21 mouse cellular contexts compared by ENCODE assay signal in genomic region chr2:120722491-120722890, GRCm38 (mm10).
A peak's percentile ranks its signal among the peaks of the same experiment; 100 is the strongest.
DNase-seq lines count a peak whose midpoint lies in the region; ATAC-seq and TF ChIP-seq lines count a peak whose summit lies in the region.
"Had no signal": no experiment of that assay in that cellular context is flagged by ENCODE, and none has a peak within 500 bp of the region (broad histone marks: within the 10 kb centered on the region; RNA-seq: fewer than 3 reads in every experiment).

No protein-coding gene starts in this region.

- H3K4me1 ChIP-seq in heart, embryonic 11.5 days (ENCODE audit: control insufficient read depth, insufficient read depth, low read length), result peaks cover 8% of the 10 kb centered on the region
- peaks cover 9% of the 10 kb centered on the region for H3K4me1 ChIP-seq in heart, adult 2 months (ENCODE audit: control insufficient read depth, insufficient read depth, low read length)
- H3K4me1 ChIP-seq in midbrain, embryonic 14.5 days (ENCODE audit: control insufficient read depth, insufficient read depth, low read length), result no peaks in the 10 kb centered on the region
- no peaks in the 10 kb centered on the region for H3K4me1 ChIP-seq in midbrain, embryonic 16.5 days (ENCODE audit: control insufficient read depth, insufficient read depth, low read length)
- peaks cover 16% of the 10 kb centered on the region for H3K4me1 ChIP-seq in heart, embryonic 15.5 days (replicated peaks)
- 0 out of 2 replicates have a peak, but pooled peaks cover 2% of the 10 kb centered on the region for H3K4me1 ChIP-seq in lung, adult 2 months (ENCODE audit: control insufficient read depth, insufficient read depth, low read length)
- no peaks in the 10 kb centered on the region for H3K4me1 ChIP-seq in forebrain, embryonic 14.5 days (ENCODE audit: control insufficient read depth, insufficient read depth, low read length)
- H3K4me1 ChIP-seq: embryonic facial prominence, embryonic 10.5 days; hindbrain, embryonic 15.5 days; kidney, embryonic 15.5 days had no signal

- no peak for TF ChIP-seq POLR2A in heart, adult 2 months (IDR thresholded peaks at IDR 0.05; ENCODE audit: insufficient read depth, low read depth, low read length)
- TF ChIP-seq POLR2A in lung, adult 2 months (IDR thresholded peaks at IDR 0.05; ENCODE audit: borderline replicate concordance, extremely low read depth, low read depth, low read length), result no peak

- H3K27me3 ChIP-seq in heart, embryonic 11.5 days (ENCODE audit: control insufficient read depth, insufficient read depth, low read length), result no peaks in the 10 kb centered on the region
- no peaks in the 10 kb centered on the region for H3K27me3 ChIP-seq in heart, adult 2 months (ENCODE audit: control insufficient read depth, insufficient read depth, low read length)
- H3K27me3 ChIP-seq in midbrain, embryonic 14.5 days (ENCODE audit: control insufficient read depth, insufficient read depth, low read length), result no peaks in the 10 kb centered on the region
- H3K27me3 ChIP-seq in midbrain, embryonic 16.5 days (ENCODE audit: control insufficient read depth, insufficient read depth, low read depth, low read length), result no peaks in the 10 kb centered on the region
- no peaks in the 10 kb centered on the region for H3K27me3 ChIP-seq in heart, embryonic 15.5 days
- H3K27me3 ChIP-seq in forebrain, embryonic 14.5 days (replicated peaks; ENCODE audit: control insufficient read depth, insufficient read depth, low read length), result no peaks in the 10 kb centered on the region
- H3K27me3 ChIP-seq: hindbrain, embryonic 15.5 days; kidney, embryonic 15.5 days had no signal

- H3K27ac ChIP-seq in heart, embryonic 11.5 days (ENCODE audit: low read depth, low read length), result 0 out of 2 replicates have a peak overlapping the region, but pooled peaks have one; percentile 41
- no peak overlapping the region; the same call in 1 of the 2 replicates for H3K27ac ChIP-seq in heart, adult 2 months
- no peak overlapping the region for H3K27ac ChIP-seq in midbrain, embryonic 14.5 days (replicated peaks; ENCODE audit: low read depth, low read length)
- no peak overlapping the region for H3K27ac ChIP-seq in midbrain, embryonic 16.5 days (ENCODE audit: low read length)
- H3K27ac ChIP-seq in heart, embryonic 15.5 days, result 0 out of 2 replicates have a peak overlapping the region, but pooled peaks have one; percentile 40
- no peak overlapping the region for H3K27ac ChIP-seq in forebrain, embryonic 14.5 days (ENCODE audit: low read depth, low read length)
- H3K27ac ChIP-seq: embryonic facial prominence, embryonic 10.5 days; hindbrain, embryonic 15.5 days; kidney, embryonic 15.5 days had no signal

- no peak for ATAC-seq in heart, embryonic 11.5 days (replicated peaks; ENCODE audit: insufficient number of reproducible peaks, low FRiP score, low TSS enrichment)
- ATAC-seq in midbrain, embryonic 14.5 days (ENCODE audit: low FRiP score, low TSS enrichment), result no peak
- ATAC-seq in midbrain, embryonic 16.5 days, result no peak
- ATAC-seq in heart, embryonic 15.5 days (replicated peaks; ENCODE audit: insufficient number of reproducible peaks, insufficient read depth, low FRiP score, low read depth), result peak; percentile 44; the same call in 1 of the 2 replicates
- no peak for ATAC-seq in forebrain, embryonic 14.5 days
- ATAC-seq: intestine, postnatal 0 days had no signal

- no peaks in the 10 kb centered on the region for H3K79me2 ChIP-seq in heart, adult 2 months (replicated peaks; ENCODE audit: control insufficient read depth, insufficient read depth, low read length)

- no peak overlapping the region for H3K9ac ChIP-seq in heart, embryonic 11.5 days (ENCODE audit: low read depth, low read length)
- H3K9ac ChIP-seq in heart, adult 2 months (ENCODE audit: low read depth, low read length), result no peak overlapping the region
- no peak overlapping the region for H3K9ac ChIP-seq in midbrain, embryonic 14.5 days (replicated peaks; ENCODE audit: low read length)
- no peak overlapping the region for H3K9ac ChIP-seq in midbrain, embryonic 16.5 days (ENCODE audit: low read depth, low read length)
- H3K9ac ChIP-seq in heart, embryonic 15.5 days, result no peak overlapping the region
- no peak overlapping the region for H3K9ac ChIP-seq in forebrain, embryonic 14.5 days (ENCODE audit: low read length)
- H3K9ac ChIP-seq: hindbrain, embryonic 15.5 days; kidney, embryonic 15.5 days; liver, postnatal 0 days had no signal

- no peak for TF ChIP-seq CTCF in heart, adult 2 months (IDR thresholded peaks at IDR 0.05)
- TF ChIP-seq CTCF in lung, adult 2 months (IDR thresholded peaks at IDR 0.05; ENCODE audit: insufficient read depth, low read length), result no peak

- 44% methylated on average over 8 of the region's 8 CpGs for WGBS in heart, embryonic 11.5 days (ENCODE audit: insufficient replicate concordance)
- WGBS in heart, adult 2 months, result 26% methylated on average over 8 of the region's 8 CpGs
- WGBS in midbrain, embryonic 14.5 days, result 74% methylated on average over 8 of the region's 8 CpGs
- 69% methylated on average over 8 of the region's 8 CpGs for whole genome bisulfite sequencing in midbrain, embryonic 16.5 days
- 33% methylated on average over 8 of the region's 8 CpGs for WGBS in heart, embryonic 15.5 days
- WGBS in lung, adult 2 months, result 56% methylated on average over 8 of the region's 8 CpGs
- 60% methylated on average over 8 of the region's 8 CpGs for WGBS in forebrain, embryonic 14.5 days

- H3K9me3 ChIP-seq in heart, embryonic 11.5 days (replicated peaks; ENCODE audit: control insufficient read depth, low read length), result no peaks in the 10 kb centered on the region
- no peaks in the 10 kb centered on the region for H3K9me3 ChIP-seq in midbrain, embryonic 14.5 days (ENCODE audit: control insufficient read depth, low read length)
- H3K9me3 ChIP-seq in midbrain, embryonic 16.5 days (replicated peaks; ENCODE audit: control insufficient read depth, low read length, poor library complexity, severe bottlenecking), result no peaks in the 10 kb centered on the region
- no peaks in the 10 kb centered on the region for H3K9me3 ChIP-seq in heart, embryonic 15.5 days (replicated peaks)
- no peaks in the 10 kb centered on the region for H3K9me3 ChIP-seq in forebrain, embryonic 14.5 days (replicated peaks; ENCODE audit: control insufficient read depth, low read length)
- H3K9me3 ChIP-seq: embryonic facial prominence, embryonic 10.5 days; hindbrain, embryonic 15.5 days; kidney, embryonic 15.5 days had no signal

- no peak overlapping the region for H3K4me3 ChIP-seq in heart, embryonic 11.5 days (ENCODE audit: low read depth, low read length)
- H3K4me3 ChIP-seq in heart, adult 2 months, result no peak overlapping the region
- no peak overlapping the region for H3K4me3 ChIP-seq in midbrain, embryonic 14.5 days (replicated peaks; ENCODE audit: low read depth, low read length)
- no peak overlapping the region for H3K4me3 ChIP-seq in midbrain, embryonic 16.5 days (ENCODE audit: low read depth, low read length)
- H3K4me3 ChIP-seq in heart, embryonic 15.5 days, result no peak overlapping the region
- no peak overlapping the region for H3K4me3 ChIP-seq in lung, adult 2 months (replicated peaks; ENCODE audit: extremely low read depth, low read depth, low read length)
- no peak overlapping the region for H3K4me3 ChIP-seq in forebrain, embryonic 14.5 days (ENCODE audit: low read depth, low read length)
- H3K4me3 ChIP-seq: embryonic facial prominence, embryonic 10.5 days; hindbrain, embryonic 15.5 days; kidney, embryonic 15.5 days had no signal

- TF ChIP-seq EP300 in heart, adult 2 months (IDR thresholded peaks at IDR 0.05; ENCODE audit: insufficient read depth, low read depth, low read length), result no peak

- intact Hi-C loops in heart, adult 2 months (cut with DNase I), result no loop called here

- peaks cover 68% of the 10 kb centered on the region for H3K36me3 ChIP-seq in heart, embryonic 11.5 days (ENCODE audit: control insufficient read depth, insufficient read depth, low read length)
- peaks cover 10% of the 10 kb centered on the region for H3K36me3 ChIP-seq in heart, adult 2 months (ENCODE audit: control insufficient read depth, insufficient read depth, low read length)
- peaks cover 97% of the 10 kb centered on the region for H3K36me3 ChIP-seq in midbrain, embryonic 14.5 days (ENCODE audit: control insufficient read depth, insufficient read depth, low read length)
- peaks cover 47% of the 10 kb centered on the region for H3K36me3 ChIP-seq in midbrain, embryonic 16.5 days (ENCODE audit: control insufficient read depth, insufficient read depth, low read length)
- peaks cover 91% of the 10 kb centered on the region for H3K36me3 ChIP-seq in heart, embryonic 15.5 days
- H3K36me3 ChIP-seq in forebrain, embryonic 14.5 days (ENCODE audit: control insufficient read depth, insufficient read depth, low read length), result peaks cover 97% of the 10 kb centered on the region

- DNase-seq in heart, adult 2 months, result no peak
- DNase-seq in midbrain, embryonic 14.5 days, result peak; percentile 7
- DNase-seq in testis, postnatal 10 days (ENCODE audit: low spot score), result peak; percentile 66
- DNase-seq in lung, adult 2 months, result no peak
- DNase-seq in forebrain, embryonic 14.5 days (ENCODE audit: low spot score), result no peak
- DNase-seq: adrenal gland, postnatal 36 days; B cell, adult 2 months; cerebellum, adult 8-10 months; left cerebral cortex, postnatal 4 days; liver; liver, postnatal 0 days; retina, postnatal 1 day; right cerebral cortex, postnatal 4 days; thymus, postnatal 25 days had no signal

- H3K4me2 ChIP-seq in heart, embryonic 11.5 days, result no peak overlapping the region
- no peak overlapping the region for H3K4me2 ChIP-seq in midbrain, embryonic 14.5 days (ENCODE audit: low read length)
- H3K4me2 ChIP-seq in midbrain, embryonic 16.5 days (ENCODE audit: low read length), result no peak overlapping the region
- H3K4me2 ChIP-seq in heart, embryonic 15.5 days, result 0 out of 2 replicates have a peak overlapping the region, but pooled peaks have one; percentile 2
- no peak overlapping the region for H3K4me2 ChIP-seq in forebrain, embryonic 14.5 days (ENCODE audit: low read length)
- H3K4me2 ChIP-seq: hindbrain, embryonic 15.5 days; kidney, embryonic 15.5 days had no signal

Comparison
In these comparisons a context has a peak if more than half of its experiments do, and no peak if none do; other contexts are left out.
1. H3K27ac ChIP-seq: peak in heart, embryonic 11.5 days (single experiment) and heart, embryonic 15.5 days (single experiment); none in heart, adult 2 months (single experiment), midbrain, embryonic 14.5 days (single experiment), midbrain, embryonic 16.5 days (single experiment) and forebrain, embryonic 14.5 days (single experiment).
2. DNase-seq: peak in midbrain, embryonic 14.5 days (single experiment) and testis, postnatal 10 days (single experiment); none in heart, adult 2 months (0 of 2), lung, adult 2 months (single experiment) and forebrain, embryonic 14.5 days (single experiment).